Mouse (Mus musculus) urinary bladder, postnatal 36 days (tissue): ENCODE measurements around the gene Rab14.

Experiments
- DNase-seq, 2 experiments: peaks; one replicate each; pipeline ENCODE4 v3.0.0; 2022; ENCODE audit warnings: low spot score in 2 of 2, mixed read lengths in 1 of 2

Rab14 gene

GRCm38 (mm10) chr2:35200898-35201668 lies at the start of gene Rab14:
TSS of gene Rab14 (minus strand) at chr2:35201120.
- DNase-seq: peak; percentile 99 to 100

DNA sequence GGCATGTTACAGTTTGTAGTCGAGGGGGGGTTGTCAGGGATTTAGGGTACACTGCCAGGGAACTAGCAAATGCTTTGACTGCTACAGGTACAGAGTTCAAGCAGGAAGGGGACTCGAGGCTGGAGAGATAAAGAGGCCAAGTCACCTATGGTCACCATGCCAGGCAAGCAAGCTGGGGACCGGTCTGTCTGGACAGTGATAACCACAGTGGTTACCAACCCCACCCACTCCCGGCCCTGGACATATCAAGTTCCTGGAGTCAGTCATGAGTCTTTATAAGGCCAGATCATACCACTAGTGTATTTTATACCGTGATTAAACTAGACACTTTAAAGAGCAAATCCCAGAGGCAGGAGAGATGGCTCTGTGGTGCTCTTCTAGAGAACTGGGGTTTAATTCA lies 46.8 kb upstream of the Rab14 start:
- peak; percentile 27 to 38 for DNase-seq

DNA sequence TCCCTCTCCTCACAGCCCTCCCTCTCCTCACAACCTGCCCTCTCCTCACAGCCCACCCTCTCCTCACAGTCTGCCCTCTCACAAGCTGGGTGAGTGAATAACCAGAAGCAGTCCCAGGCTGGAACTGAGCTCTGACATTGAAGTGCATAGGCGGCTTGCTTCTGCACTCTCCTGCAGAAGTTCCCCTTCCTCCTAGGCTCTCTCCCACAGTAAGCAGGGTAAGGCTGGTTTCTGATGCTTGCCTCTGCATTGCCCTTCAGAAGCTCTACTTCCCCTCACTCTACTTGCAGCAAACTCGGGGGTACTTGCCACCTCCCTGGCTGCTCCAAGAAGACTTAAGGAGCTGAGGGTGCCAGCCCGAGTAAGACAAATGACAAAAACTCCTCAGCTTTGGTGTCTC lies 43.3 kb upstream of the Rab14 start:
- DNase-seq: no peak

- DNase-seq: no peak
These were observed 34.1 kb upstream of the Rab14 start for GRCm38 (mm10) chr2:35235021-35235420.

GRCm38 (mm10) chr2:35233898-35234297 lies 33.0 kb upstream of the Rab14 start:
- no peak for DNase-seq

- no peak for DNase-seq
These were observed 31.9 kb upstream of the Rab14 start for GRCm38 (mm10) chr2:35232595-35233445.

GRCm38 (mm10) chr2:35231871-35232270 lies 31.0 kb upstream of the Rab14 start:
- DNase-seq: peak in 1 of 2 experiments; percentile 43

DNA sequence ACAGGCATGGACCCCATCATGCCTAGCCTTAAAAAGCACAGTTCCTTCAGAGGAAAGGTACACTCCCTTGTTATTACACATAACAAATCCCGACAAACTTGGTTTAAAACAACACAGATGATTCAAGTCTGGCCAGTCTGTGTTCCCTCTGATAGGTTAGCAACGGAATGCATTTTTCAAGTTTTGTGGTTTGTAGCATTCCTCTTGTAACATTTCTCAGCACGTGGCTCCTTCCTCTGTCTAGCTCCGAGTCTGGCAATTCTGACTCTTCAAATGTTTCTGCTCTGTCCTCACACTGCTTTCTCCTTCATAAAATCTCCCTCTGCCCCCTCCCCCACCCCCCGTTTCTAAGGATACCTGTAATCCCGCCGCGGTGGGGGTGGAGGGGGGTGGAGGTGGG lies 29.3 kb upstream of the Rab14 start:
- DNase-seq: no peak

DNA sequence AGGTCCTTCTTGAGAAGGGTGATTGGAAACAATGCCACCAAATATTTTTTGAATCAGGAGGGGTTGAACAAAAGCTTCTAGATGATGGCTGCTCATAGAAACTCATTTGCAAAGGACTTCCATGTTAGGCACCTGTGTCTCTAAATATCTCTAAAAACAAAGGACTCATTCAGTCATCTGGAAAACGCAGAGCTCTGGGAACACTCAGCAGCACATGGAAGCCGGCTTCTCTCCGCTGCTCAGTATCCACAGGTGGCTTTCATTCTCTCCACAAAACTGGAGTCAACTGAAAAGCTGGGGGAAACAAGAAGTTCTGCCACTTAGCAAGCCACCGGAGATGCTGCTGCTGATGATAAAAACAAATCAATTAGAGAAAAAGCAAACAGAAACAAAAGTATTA lies 27.2 kb upstream of the Rab14 start:
- no peak for DNase-seq

GRCm38 (mm10) chr2:35224285-35224684 lies 23.4 kb upstream of the Rab14 start:
- no peak for DNase-seq

GRCm38 (mm10) chr2:35222822-35223391 lies 22.0 kb upstream of the Rab14 start:
- no peak for DNase-seq

DNA sequence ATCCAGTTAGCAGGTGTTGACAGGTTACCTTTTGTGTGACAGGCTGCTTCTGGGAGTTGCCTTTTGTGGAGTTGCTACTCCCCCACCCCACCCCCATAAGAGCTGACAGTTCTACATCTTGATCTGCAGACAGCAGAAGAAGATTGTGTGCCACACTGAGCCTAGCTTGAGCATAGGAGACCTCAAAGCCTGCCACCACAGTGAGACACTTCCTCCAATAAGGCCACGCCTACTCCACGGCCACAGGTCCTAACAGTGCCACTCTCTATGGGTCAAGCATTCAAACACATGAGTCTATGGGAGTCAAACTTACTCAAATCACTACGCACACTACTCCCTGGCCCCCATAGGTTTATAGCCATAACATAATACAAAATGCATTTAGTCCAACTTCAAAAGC lies 17.8 kb upstream of the Rab14 start:
- DNase-seq: no peak

DNA sequence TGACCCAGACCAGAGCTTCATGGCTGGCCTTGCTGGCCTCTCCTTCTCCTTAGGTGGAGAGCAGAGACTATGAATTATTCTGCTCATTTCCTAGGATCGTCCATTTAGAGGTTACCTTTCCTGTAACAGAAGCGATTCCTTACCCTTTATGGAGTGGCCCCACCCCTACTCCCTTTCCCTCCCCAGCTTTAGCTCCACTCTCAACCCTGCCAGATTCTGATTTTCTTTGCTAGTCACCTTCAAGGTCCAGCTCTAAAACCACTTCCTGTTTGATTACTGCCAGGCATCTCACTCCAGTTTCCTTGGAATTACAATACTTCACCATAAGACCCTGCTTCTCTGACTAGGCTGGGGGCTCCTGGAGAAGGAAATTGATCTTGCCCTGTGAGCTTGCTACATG lies 15.8 kb upstream of the Rab14 start:
- no peak for DNase-seq

- DNase-seq: no peak
These were observed 14.4 kb upstream of the Rab14 start for GRCm38 (mm10) chr2:35215363-35215762.

GRCm38 (mm10) chr2:35214881-35215358 lies 14.0 kb upstream of the Rab14 start:
- peak; percentile 85 to 86 for DNase-seq

DNA sequence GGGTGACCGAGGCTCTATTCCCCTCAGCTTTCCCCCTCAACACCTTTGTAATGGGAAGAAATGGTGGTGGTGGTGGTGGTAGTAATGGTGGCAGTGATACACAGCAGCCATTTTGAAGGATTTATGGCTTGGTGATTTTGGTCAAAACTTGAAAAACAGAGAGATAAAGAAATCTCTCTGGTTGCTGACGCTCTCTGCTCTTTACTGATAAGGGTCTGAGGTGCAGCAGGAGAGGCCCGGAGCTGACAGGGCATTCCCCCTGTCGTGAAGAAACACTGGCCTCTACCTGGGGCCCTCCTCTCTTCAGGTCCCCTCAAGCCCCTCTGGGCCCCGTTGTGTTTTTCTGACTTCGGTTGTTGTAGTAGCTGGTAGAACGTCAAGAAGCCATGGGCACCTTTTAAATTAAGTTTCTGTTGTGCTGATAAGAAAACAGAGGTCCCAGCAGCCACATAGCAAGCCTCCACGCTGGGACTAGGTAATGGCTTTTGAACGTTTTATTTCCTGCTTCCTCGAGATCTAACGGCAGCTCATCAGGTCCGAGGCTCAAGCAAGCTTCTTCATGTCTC lies 12.5 kb upstream of the Rab14 start:
- no peak for DNase-seq

- DNase-seq: no peak
These were observed 10.8 kb upstream of the Rab14 start for GRCm38 (mm10) chr2:35211681-35212080.

- no peak for DNase-seq
These were observed 8.2 kb upstream of the Rab14 start for GRCm38 (mm10) chr2:35208931-35209665.

DNA sequence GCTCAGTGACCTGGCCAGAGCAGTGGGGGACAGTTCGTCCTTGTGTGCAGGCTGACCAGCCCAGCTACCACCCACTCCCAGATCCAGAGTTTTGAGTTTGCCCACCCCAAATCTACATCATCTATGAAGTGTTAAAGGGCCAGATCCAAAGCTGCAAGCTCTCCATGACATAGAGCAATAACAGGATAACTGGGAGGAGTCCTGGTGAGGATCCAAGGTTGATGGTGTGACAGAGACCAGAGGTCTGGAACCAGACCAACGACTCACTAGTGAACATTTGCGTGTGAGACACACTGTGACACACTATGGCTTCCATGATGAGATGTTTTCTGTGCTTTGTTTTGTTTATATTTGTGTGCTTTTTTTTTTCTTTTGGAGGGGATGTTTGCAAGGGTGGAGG lies 7.1 kb upstream of the Rab14 start:
- DNase-seq: no peak

- no peak for DNase-seq
These were observed 5.8 kb upstream of the Rab14 start for GRCm38 (mm10) chr2:35206761-35207160.

DNA sequence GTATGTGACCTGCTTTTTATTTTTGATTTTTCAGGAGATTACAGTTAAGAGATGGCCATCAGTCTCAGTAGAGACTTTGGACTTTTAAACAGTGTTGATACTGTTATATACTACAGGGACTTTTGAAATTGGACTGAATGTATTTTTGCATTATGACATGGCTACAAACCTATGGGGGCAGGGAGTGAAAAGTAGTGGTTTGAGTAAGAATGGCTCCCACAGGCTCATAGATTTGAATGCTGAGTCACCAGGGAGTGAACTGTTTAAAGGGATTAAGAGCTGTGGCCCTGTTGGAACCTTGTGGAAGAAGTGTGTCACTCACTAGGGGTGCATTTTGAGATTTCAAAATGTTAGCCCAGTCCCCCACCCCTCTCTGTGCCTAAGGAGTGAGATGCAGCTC lies 2.8 kb upstream of the Rab14 start:
- DNase-seq: no peak
